Mouse (Mus musculus) granulocyte monocyte progenitor cell, adult 5-6 weeks (primary cell): Measurements from ENCODE around the gene Nolc1. TPM values are rescaled to one million over a fixed set of nuclear protein-coding genes. Genes with fewer than 3 reads are reported as not detected.

ENCODE experiments used
- ATAC-seq: replicated peaks from 2 replicates; pipeline ENCODE4 v1.8.0; 2016; ENCODE audit warnings: mild to moderate bottlenecking, moderate TSS enrichment, inconsistent platforms; ENCODE audit not compliant: poor library complexity, severe bottlenecking
- total RNA-seq, 2 experiments: library from RNA; stranded (forward) in 1 of 2; stranded (reverse) in 1 of 2; fragments of 200-712, 200-1000 nt in 1 of 2; fragments of >200 nt in 1 of 2; fragmentation: Nextera tagmentation in 1 of 2; gene quantifications; 2 replicates each; pipeline ENCODE4 v1.2.3; 2014 to 2017

Nolc1 gene
- total RNA-seq, 2 experiments from 2014 or later = 112 to 211 TPM

- ATAC-seq = no peak
These were observed 56.9 kb downstream of the Nolc1 start for GRCm38 (mm10) chr19:46132577-46132976.

Other genes starting within 250 kb of the Nolc1 start
- 8.2 and 15.1 TPM in 2 replicates for gene Armh3, start 77.4 kb upstream of the Nolc1 start, total RNA-seq (2014; fragmentation: Nextera tagmentation)
- 8.5 and 13.3 TPM in 2 replicates for gene Armh3, start 77.4 kb upstream of the Nolc1 start, total RNA-seq (2017)
- 4.1 and 5.9 TPM in 2 replicates for gene Hps6, start 72.4 kb upstream of the Nolc1 start, total RNA-seq (2014; fragmentation: Nextera tagmentation)
- 5.7 and 8.7 TPM in 2 replicates for gene Hps6, start 72.4 kb upstream of the Nolc1 start, total RNA-seq (2017)
- 89.1 and 104 TPM in 2 replicates for gene Pprc1, start 31.0 kb upstream of the Nolc1 start, total RNA-seq (2014; fragmentation: Nextera tagmentation)
- gene Pprc1, start 31.0 kb upstream of the Nolc1 start, total RNA-seq (2017) = 14.0 and 17.8 TPM in 2 replicates
- 86.3 and 121 TPM in 2 replicates for gene Ldb1, start 30.6 kb upstream of the Nolc1 start, total RNA-seq (2014; fragmentation: Nextera tagmentation)
- gene Ldb1, start 30.6 kb upstream of the Nolc1 start, total RNA-seq (2017) = 72.3 and 81.3 TPM in 2 replicates
- gene Elovl3, start 56.0 kb downstream of the Nolc1 start, total RNA-seq (2014; fragmentation: Nextera tagmentation) = not detected in 2 replicates
- gene Elovl3, start 56.0 kb downstream of the Nolc1 start, total RNA-seq (2017) = not detected in 2 replicates
- gene Pitx3, start 72.5 kb downstream of the Nolc1 start, total RNA-seq (2014; fragmentation: Nextera tagmentation) = not detected in 2 replicates
- not detected in 2 replicates for gene Pitx3, start 72.5 kb downstream of the Nolc1 start, total RNA-seq (2017)
- gene Gbf1, start 76.6 kb downstream of the Nolc1 start, total RNA-seq (2014; fragmentation: Nextera tagmentation) = 59.7 and 63.2 TPM in 2 replicates
- gene Gbf1, start 76.6 kb downstream of the Nolc1 start, total RNA-seq (2017) = 46.4 and 48.1 TPM in 2 replicates
- gene Nfkb2, start 228.5 kb downstream of the Nolc1 start, total RNA-seq (2014; fragmentation: Nextera tagmentation) = 3.6 and 4.6 TPM in 2 replicates
- gene Nfkb2, start 228.5 kb downstream of the Nolc1 start, total RNA-seq (2017) = 4.3 and 4.7 TPM in 2 replicates